Mouse (Mus musculus) myocyte (in vitro differentiated cells): Measurements from ENCODE around the gene Ndufs2.

Experiments used
- E2F4 ChIP-seq: IDR thresholded peaks from one replicate; pipeline ENCODE4 v1.6.1; 2011; ENCODE audit warnings: mild to moderate bottlenecking, control low read depth, moderate library complexity; ENCODE audit not compliant: insufficient read depth
- MAX ChIP-seq: IDR thresholded peaks from one replicate; pipeline ENCODE4 v1.6.1; 2011; ENCODE audit warnings: low read depth, mild to moderate bottlenecking, control low read depth
- MYOG ChIP-seq, 3 experiments: IDR thresholded peaks; one replicate each; pipeline ENCODE4 v1.6.1; 2011; ENCODE audit warnings: control low read depth in 2 of 3, low read depth in 2 of 3, mild to moderate bottlenecking in 2 of 3; ENCODE audit not compliant: insufficient read length in 2 of 3, control insufficient read depth in 1 of 3, insufficient read depth in 1 of 3
- POLR2A ChIP-seq: IDR thresholded peaks from one replicate; pipeline ENCODE4 v1.6.1; 2011; ENCODE audit warnings: low read depth, mild to moderate bottlenecking, control low read depth, moderate library complexity; ENCODE audit not compliant: insufficient read length
- POLR2AphosphoS2 ChIP-seq: IDR thresholded peaks from one replicate; pipeline ENCODE4 v1.6.1; 2011; ENCODE audit warnings: low read depth, control low read depth; ENCODE audit not compliant: insufficient read length
- SRF ChIP-seq: IDR thresholded peaks from one replicate; pipeline ENCODE4 v1.6.1; 2011; ENCODE audit warnings: low read depth; ENCODE audit not compliant: control insufficient read depth, insufficient read length
- TCF12 ChIP-seq: IDR thresholded peaks from one replicate; pipeline ENCODE4 v1.6.1; 2011; ENCODE audit warnings: mild to moderate bottlenecking, control low read depth; ENCODE audit not compliant: poor library complexity, insufficient read depth, severe bottlenecking
- TCF3 ChIP-seq: IDR thresholded peaks from one replicate; pipeline ENCODE4 v1.6.1; 2011; ENCODE audit warnings: low read depth, control low read depth; ENCODE audit not compliant: insufficient read length
- USF1 ChIP-seq: IDR thresholded peaks from one replicate; pipeline ENCODE4 v1.6.1; 2011; ENCODE audit warnings: low read depth, mild to moderate bottlenecking, control low read depth, moderate library complexity

GRCm38 (mm10) chr1:171263185-171263611, 12.0 kb upstream of the Ndufs2 start:
- TF ChIP-seq POLR2A (no peak), MYOG (IDR thresholded peaks at IDR 0.05; ENCODE audit: control insufficient read depth in 1 of 3, insufficient read depth in 1 of 3, insufficient read length in 2 of 3, low read depth in 2 of 3) (no peak), TCF12 (no peak), E2F4 (no peak), MAX (no peak), USF1 (no peak), POLR2AphosphoS2 (no peak), TCF3 (no peak), SRF (peak; percentile 54)
